Mouse (Mus musculus): Measurements from ENCODE around the gene Fancg. TPM values are rescaled to one million over a fixed set of nuclear protein-coding genes. Genes with fewer than 3 reads are reported as not detected.
A peak's percentile ranks its signal among the peaks of the same experiment; 100 is the strongest.

The Fancg gene
- 15.2 and 16.8 TPM in 2 replicates for total RNA-seq (2014; fragmentation: Nextera tagmentation)
- 12.9 and 18.7 TPM in 2 replicates for total RNA-seq (2017)
- 4.3 and 9.4 TPM in 2 replicates for polyA plus RNA-seq (2012)

DNA sequence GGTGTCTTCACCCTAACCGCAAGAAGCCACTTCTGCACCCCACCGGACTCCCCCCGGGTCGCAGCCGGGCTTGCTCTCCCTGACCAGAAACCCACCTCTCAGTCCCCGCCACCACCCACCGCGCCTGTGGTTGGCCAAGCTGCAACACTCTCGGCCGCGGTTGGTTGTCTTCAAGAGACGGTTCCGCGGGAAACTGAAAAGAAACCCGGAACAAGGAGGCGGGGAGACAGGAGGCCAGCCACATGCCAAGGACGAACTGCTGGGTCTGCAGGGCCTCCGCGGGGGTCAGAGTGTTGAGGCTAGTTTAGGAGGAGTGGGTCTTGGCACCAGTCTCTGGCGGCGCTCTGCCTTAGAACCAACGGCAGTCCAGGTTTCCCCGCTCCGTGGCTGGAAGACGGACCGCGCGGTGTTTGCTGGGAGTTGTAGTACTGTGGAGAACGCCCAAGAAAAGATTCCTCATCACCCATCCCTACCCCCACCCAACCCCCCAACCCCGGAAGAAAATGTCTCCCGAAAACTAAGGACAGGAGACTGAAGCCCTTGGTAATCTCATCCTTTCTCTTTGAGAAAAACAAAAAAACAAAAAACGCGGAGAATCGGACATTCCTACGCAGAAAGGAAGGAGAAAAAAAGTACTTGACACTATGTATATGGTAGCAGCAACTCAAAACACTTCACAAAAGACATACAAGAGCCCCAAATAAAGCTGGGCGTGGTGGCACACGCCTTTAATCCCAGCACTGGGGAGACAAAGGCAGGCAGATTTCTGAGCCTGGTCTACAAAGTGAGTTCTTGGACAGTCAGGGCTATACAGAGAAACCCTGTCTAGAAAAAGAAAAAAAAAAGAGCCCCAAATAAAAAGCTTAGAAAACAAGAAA, at the start of gene Fancg:
Fancg (minus strand) TSS at position 346 of the 878 bp plus-strand sequence.
- Histone ChIP-seq H3K4me3 (ENCODE audit: low read depth, low read length) (peak within 1 kb of the TSS; percentile 82), H3K4me1 (ENCODE audit: insufficient read depth, low read depth, low read length) (peaks cover 30% of the 10 kb centered on the region), H3K9me3 (replicated peaks) (no peaks in the 10 kb centered on the region), H3K27me3 (ENCODE audit: insufficient read depth, low read length) (no peaks in the 10 kb centered on the region), H3K36me3 (replicated peaks) (peaks cover 32% of the 10 kb centered on the region)
- DNase-seq (ENCODE audit: low spot score) (peak; percentile 85), ATAC-seq (ENCODE audit: extremely low read depth, insufficient number of reproducible peaks, low FRiP score, poor library complexity, severe bottlenecking) (peak; percentile 75)
- TF ChIP-seq CTCF (IDR thresholded peaks at IDR 0.05; ENCODE audit: low read depth, low read length), result no peak
- TF ChIP-seq GATA2 (IDR thresholded peaks at IDR 0.05; ENCODE audit: borderline replicate concordance, low read depth, low read length), result no peak
- TF ChIP-seq GATA1 (IDR thresholded peaks at IDR 0.05; ENCODE audit: borderline replicate concordance, low read length), result no peak
- TF ChIP-seq POLR2AphosphoS5 (IDR thresholded peaks at IDR 0.05; ENCODE audit: insufficient replicate concordance, low read depth, low read length), result no peak
- no peak for TF ChIP-seq TAL1 (conservative IDR thresholded peaks at IDR 0.05; ENCODE audit: low read depth, low read length)

DNA sequence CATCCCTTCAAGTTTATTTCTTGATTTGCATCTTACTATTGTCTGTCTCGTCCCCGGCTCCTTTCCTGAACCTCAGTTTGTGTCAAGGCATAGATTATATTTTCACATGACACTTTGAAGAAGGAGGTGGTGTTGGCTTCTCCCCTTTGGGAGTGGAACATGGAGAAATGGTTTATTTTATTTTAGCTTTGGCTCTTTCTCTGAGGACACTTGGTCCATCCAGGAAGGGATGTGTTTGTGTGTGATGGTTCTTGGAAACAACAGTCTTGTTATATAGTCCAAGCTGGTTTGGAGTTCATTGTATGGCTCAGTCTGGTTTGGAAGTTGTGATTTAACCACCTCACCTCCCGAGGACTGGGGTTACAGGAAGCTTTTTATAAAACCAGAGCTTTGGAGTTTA, 49.4 kb upstream of the Fancg start:
- DNase-seq (ENCODE audit: low spot score), result no peak
- TF ChIP-seq POLR2AphosphoS5 (IDR thresholded peaks at IDR 0.05; ENCODE audit: insufficient replicate concordance, low read depth, low read length) (no peak), TAL1 (conservative IDR thresholded peaks at IDR 0.05; ENCODE audit: low read depth, low read length) (no peak), GATA2 (IDR thresholded peaks at IDR 0.05; ENCODE audit: borderline replicate concordance, low read depth, low read length) (no peak), GATA1 (IDR thresholded peaks at IDR 0.05; ENCODE audit: borderline replicate concordance, low read length) (no peak), CTCF (IDR thresholded peaks at IDR 0.05; ENCODE audit: low read depth, low read length) (no peak)
- Histone ChIP-seq H3K4me1 (ENCODE audit: insufficient read depth, low read depth, low read length) (peaks cover 12% of the 10 kb centered on the region), H3K9me3 (replicated peaks) (peaks cover 8% of the 10 kb centered on the region), H3K4me3 (ENCODE audit: low read depth, low read length) (no peak overlapping the region), H3K36me3 (replicated peaks) (no peaks in the 10 kb centered on the region), H3K27me3 (ENCODE audit: insufficient read depth, low read length) (peaks cover 29% of the 10 kb centered on the region)
- no peak for ATAC-seq (ENCODE audit: extremely low read depth, insufficient number of reproducible peaks, low FRiP score, poor library complexity, severe bottlenecking)

DNA sequence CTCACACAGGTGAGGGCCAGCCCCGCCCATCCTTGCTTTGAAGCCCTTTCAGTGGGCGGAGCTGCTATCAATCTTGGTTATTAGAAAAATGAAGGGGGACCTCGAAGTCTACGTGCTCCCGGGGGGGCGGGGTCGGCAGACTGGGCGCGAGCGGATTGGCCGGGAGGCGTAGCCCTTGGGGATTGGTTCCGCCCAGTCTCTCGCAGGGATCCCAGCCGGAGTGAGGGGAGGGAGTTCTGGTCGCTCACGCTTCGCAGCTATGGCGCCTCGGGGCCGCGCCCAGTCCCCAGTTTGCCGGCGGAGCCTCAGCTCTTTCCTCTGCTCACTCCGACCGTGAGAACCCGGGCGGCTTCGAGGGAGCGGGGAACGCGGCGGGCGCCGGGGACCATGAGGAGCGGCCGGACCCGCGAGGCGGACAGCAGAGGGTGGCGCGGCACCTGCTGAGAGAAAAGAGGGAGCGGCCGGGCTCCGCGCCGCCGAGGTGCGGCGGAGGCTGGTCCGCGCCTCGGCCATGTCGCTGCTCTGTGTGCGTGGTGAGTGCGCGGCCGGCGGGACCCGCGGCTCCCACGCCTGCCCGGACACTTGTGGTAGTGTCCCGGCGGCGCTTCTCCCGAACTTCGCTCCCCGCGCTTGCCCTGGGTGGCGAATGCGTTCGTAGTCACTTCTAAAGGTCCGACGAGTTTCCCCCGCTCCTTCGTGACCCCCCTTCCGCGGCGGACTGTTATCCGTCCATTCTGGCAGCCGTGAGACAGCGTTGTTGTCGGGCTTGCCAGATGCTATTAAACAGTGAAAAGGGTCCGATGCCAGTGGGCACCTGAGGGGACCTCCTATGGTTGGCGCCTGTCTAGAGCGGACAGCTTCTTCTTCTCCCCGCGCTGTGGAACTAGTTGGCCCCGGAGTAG, 48.7 kb upstream of the Fancg start, which contains the start of gene Unc13b:
Unc13b (plus strand) TSS at position 201 of the 902 bp plus-strand sequence.
- Histone ChIP-seq H3K9me3 (replicated peaks) (peaks cover 8% of the 10 kb centered on the region), H3K4me3 (ENCODE audit: low read depth, low read length) (peak within 1 kb of the TSS; percentile 69), H3K36me3 (replicated peaks) (no peaks in the 10 kb centered on the region), H3K4me1 (ENCODE audit: insufficient read depth, low read depth, low read length) (peaks cover 12% of the 10 kb centered on the region), H3K27me3 (ENCODE audit: insufficient read depth, low read length) (peaks cover 29% of the 10 kb centered on the region)
- peak; percentile 43 for DNase-seq (ENCODE audit: low spot score)
- TF ChIP-seq GATA2 (IDR thresholded peaks at IDR 0.05; ENCODE audit: borderline replicate concordance, low read depth, low read length) (no peak), GATA1 (IDR thresholded peaks at IDR 0.05; ENCODE audit: borderline replicate concordance, low read length) (no peak), CTCF (IDR thresholded peaks at IDR 0.05; ENCODE audit: low read depth, low read length) (no peak), POLR2AphosphoS5 (IDR thresholded peaks at IDR 0.05; ENCODE audit: insufficient replicate concordance, low read depth, low read length) (no peak), TAL1 (conservative IDR thresholded peaks at IDR 0.05; ENCODE audit: low read depth, low read length) (no peak)
- ATAC-seq (ENCODE audit: extremely low read depth, insufficient number of reproducible peaks, low FRiP score, poor library complexity, severe bottlenecking), result peak; percentile 15

DNA sequence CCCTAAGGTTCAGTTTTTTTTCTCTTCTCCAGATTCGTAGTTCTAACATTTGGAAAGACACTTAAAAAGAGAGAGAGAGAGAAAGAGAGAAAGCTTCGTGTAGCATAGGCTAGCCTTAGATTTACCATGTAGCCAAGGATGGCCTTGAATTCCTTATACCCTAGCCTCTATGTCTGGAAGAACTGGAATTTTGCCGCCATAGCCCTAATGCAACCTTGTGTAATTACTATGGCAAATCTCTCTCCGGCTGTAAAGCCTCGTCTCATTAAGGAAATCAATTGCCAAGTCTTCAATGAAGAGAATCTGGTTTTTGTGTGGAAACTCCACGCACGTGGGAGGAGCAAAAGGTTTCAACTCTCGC, 48.1 kb upstream of the Fancg start:
- peaks cover 12% of the 10 kb centered on the region for H3K4me1 ChIP-seq (ENCODE audit: insufficient read depth, low read depth, low read length)
- ATAC-seq (ENCODE audit: extremely low read depth, insufficient number of reproducible peaks, low FRiP score, poor library complexity, severe bottlenecking) (no peak), DNase-seq (ENCODE audit: low spot score) (no peak)
- H3K36me3 ChIP-seq (replicated peaks), result no peaks in the 10 kb centered on the region
- peaks cover 8% of the 10 kb centered on the region for H3K9me3 ChIP-seq (replicated peaks)
- H3K27me3 ChIP-seq (ENCODE audit: insufficient read depth, low read length), result peaks cover 29% of the 10 kb centered on the region
- TF ChIP-seq POLR2AphosphoS5 (IDR thresholded peaks at IDR 0.05; ENCODE audit: insufficient replicate concordance, low read depth, low read length) (no peak), CTCF (IDR thresholded peaks at IDR 0.05; ENCODE audit: low read depth, low read length) (no peak), GATA2 (IDR thresholded peaks at IDR 0.05; ENCODE audit: borderline replicate concordance, low read depth, low read length) (no peak), GATA1 (IDR thresholded peaks at IDR 0.05; ENCODE audit: borderline replicate concordance, low read length) (no peak), TAL1 (conservative IDR thresholded peaks at IDR 0.05; ENCODE audit: low read depth, low read length) (no peak)
- H3K4me3 ChIP-seq (ENCODE audit: low read depth, low read length), result peak overlapping the region; percentile 69; the same call in 1 of the 2 replicates

DNA sequence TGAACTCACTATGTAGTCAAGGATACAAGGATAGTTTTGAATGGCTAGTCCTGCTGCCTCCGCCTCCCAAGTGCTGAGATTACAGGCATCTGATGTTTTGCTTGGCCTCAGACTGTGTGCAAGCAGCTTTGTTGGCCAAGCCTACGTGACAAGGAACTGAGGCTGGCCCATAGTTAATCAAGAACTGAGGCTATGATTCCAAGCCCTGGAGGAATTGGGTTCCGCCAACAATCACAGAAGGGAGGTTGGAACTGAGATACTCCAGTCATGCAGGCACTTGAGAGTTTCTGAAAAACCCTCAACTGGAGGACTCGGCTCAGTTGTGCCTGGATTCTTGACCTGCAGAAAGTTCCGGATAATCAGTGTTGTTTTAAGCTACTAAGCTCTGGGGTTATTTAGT, 47.3 kb upstream of the Fancg start:
- TF ChIP-seq POLR2AphosphoS5 (IDR thresholded peaks at IDR 0.05; ENCODE audit: insufficient replicate concordance, low read depth, low read length) (no peak), CTCF (IDR thresholded peaks at IDR 0.05; ENCODE audit: low read depth, low read length) (no peak), GATA1 (IDR thresholded peaks at IDR 0.05; ENCODE audit: borderline replicate concordance, low read length) (no peak), TAL1 (conservative IDR thresholded peaks at IDR 0.05; ENCODE audit: low read depth, low read length) (no peak), GATA2 (IDR thresholded peaks at IDR 0.05; ENCODE audit: borderline replicate concordance, low read depth, low read length) (no peak)
- peaks cover 12% of the 10 kb centered on the region for H3K4me1 ChIP-seq (ENCODE audit: insufficient read depth, low read depth, low read length)
- H3K4me3 ChIP-seq (ENCODE audit: low read depth, low read length), result no peak overlapping the region
- no peaks in the 10 kb centered on the region for H3K36me3 ChIP-seq (replicated peaks)
- DNase-seq (ENCODE audit: low spot score) (no peak), ATAC-seq (ENCODE audit: extremely low read depth, insufficient number of reproducible peaks, low FRiP score, poor library complexity, severe bottlenecking) (no peak)
- H3K9me3 ChIP-seq (replicated peaks), result peaks cover 8% of the 10 kb centered on the region
- peaks cover 29% of the 10 kb centered on the region for H3K27me3 ChIP-seq (ENCODE audit: insufficient read depth, low read length)

Data from G1E (cell line).